1 mouse cellular context compared by ENCODE assay signal in the genomic region with DNA sequence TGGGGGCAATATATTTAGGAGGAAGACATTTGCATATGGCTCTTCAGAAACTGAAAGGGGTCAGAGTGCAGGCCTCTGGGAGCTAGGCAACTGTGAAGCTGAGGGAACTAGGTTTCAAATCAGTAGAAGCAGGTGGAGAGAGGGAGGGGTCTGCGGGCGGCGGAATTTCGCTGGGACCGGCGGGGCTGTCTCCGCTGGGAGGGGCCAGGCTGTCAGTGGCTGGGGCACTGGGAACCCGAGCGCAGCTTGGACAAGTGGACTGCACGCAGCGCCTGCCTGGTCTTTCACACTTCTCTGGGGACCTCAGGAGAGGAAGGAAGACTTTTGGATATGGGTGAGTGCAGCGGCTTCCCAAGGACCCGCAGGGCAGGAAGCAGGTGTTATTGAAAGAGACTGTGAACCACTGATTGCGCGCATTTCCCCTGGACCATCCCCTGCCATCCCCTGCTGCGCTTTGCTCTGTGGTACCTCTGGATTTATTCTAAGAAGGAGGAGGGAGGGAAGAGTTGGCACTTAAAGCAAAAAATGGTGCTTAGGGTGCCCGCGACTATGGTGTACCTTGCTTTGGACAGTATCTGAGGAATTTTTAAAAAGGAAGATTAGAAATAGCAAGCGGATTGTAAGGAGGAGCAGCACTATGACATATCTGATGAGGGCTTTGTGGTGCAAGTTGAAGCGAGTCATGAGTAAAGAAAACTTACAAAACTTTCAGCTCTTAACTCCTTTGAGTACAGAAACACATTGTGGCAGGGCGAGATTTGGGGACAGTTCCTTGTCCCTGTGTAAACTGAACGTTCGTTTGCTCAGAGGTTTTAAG.
TF ChIP-seq lines count a peak whose summit lies in the region.

No protein-coding gene starts in this region.

TF ChIP-seq in CH12.LX, 34 proteins besides CTCF, POLR2A, EP300 and RAD21 (continued from another document):
- TF ChIP-seq IRF4 (IDR thresholded peaks at IDR 0.05; ENCODE audit: low read depth, low read length) (peak; percentile 83), BHLHE40 (IDR thresholded peaks at IDR 0.05; ENCODE audit: low read depth, low read length) (no peak; the same call in 1 of the 2 replicates)
